Mouse (Mus musculus): ENCODE measurements around the gene Ntn1. TPM values are rescaled to one million over a fixed set of nuclear protein-coding genes. Genes with fewer than 3 reads are reported as not detected.

Gene Ntn1
- polyA plus RNA-seq, 1 experiment, result 6.1 TPM

GRCm38 (mm10) chr11:68195693-68196176, 204.9 kb downstream of the Ntn1 start:
- Histone ChIP-seq H3K27ac (ENCODE audit: insufficient read depth, low read length) (no peak overlapping the region), H3K4me3 (ENCODE audit: insufficient read depth, low read length) (no peak overlapping the region), H3K4me1 (ENCODE audit: control insufficient read depth, insufficient read depth, low read length) (peaks cover 17% of the 10 kb centered on the region)
- TF ChIP-seq CTCF (IDR thresholded peaks at IDR 0.05; ENCODE audit: borderline replicate concordance, insufficient read depth, low read length) (no peak), POLR2A (IDR thresholded peaks at IDR 0.05; ENCODE audit: low read depth, low read length) (no peak)

GRCm38 (mm10) chr11:68195168-68195567, 205.5 kb downstream of the Ntn1 start:
- TF ChIP-seq CTCF (IDR thresholded peaks at IDR 0.05; ENCODE audit: borderline replicate concordance, insufficient read depth, low read length), result peak; percentile 65; the same call in 1 of the 2 replicates
- no peak for TF ChIP-seq POLR2A (IDR thresholded peaks at IDR 0.05; ENCODE audit: low read depth, low read length)
- Histone ChIP-seq H3K4me1 (ENCODE audit: control insufficient read depth, insufficient read depth, low read length) (peaks cover 17% of the 10 kb centered on the region), H3K27ac (ENCODE audit: insufficient read depth, low read length) (no peak overlapping the region), H3K4me3 (ENCODE audit: insufficient read depth, low read length) (no peak overlapping the region)

- no peak for TF ChIP-seq POLR2A (IDR thresholded peaks at IDR 0.05; ENCODE audit: low read depth, low read length)
- TF ChIP-seq CTCF (IDR thresholded peaks at IDR 0.05; ENCODE audit: borderline replicate concordance, insufficient read depth, low read length), result no peak
- Histone ChIP-seq H3K27ac (ENCODE audit: insufficient read depth, low read length) (no peak overlapping the region), H3K4me1 (ENCODE audit: control insufficient read depth, insufficient read depth, low read length) (peaks cover 16% of the 10 kb centered on the region)
Observed at GRCm38 (mm10) chr11:68190849-68191248, 209.8 kb downstream of the Ntn1 start.

GRCm38 (mm10) chr11:68188695-68189201, 211.9 kb downstream of the Ntn1 start:
- TF ChIP-seq POLR2A (IDR thresholded peaks at IDR 0.05; ENCODE audit: low read depth, low read length) (no peak), CTCF (IDR thresholded peaks at IDR 0.05; ENCODE audit: borderline replicate concordance, insufficient read depth, low read length) (no peak)
- no peak overlapping the region for H3K27ac ChIP-seq (ENCODE audit: insufficient read depth, low read length)
- no peak overlapping the region for H3K4me3 ChIP-seq (ENCODE audit: insufficient read depth, low read length)
- H3K4me1 ChIP-seq (ENCODE audit: control insufficient read depth, insufficient read depth, low read length), result peaks cover 3% of the 10 kb centered on the region; the same call in 1 of the 2 replicates

More at GRCm38 (mm10) chr11:68190849-68191248, 209.8 kb downstream of the Ntn1 start:
- H3K4me3 ChIP-seq (ENCODE audit: insufficient read depth, low read length), result no peak overlapping the region

GRCm38 (mm10) chr11:68187242-68187641, 213.4 kb downstream of the Ntn1 start:
- TF ChIP-seq POLR2A (IDR thresholded peaks at IDR 0.05; ENCODE audit: low read depth, low read length) (no peak), CTCF (IDR thresholded peaks at IDR 0.05; ENCODE audit: borderline replicate concordance, insufficient read depth, low read length) (no peak)
- Histone ChIP-seq H3K27ac (ENCODE audit: insufficient read depth, low read length) (no peak overlapping the region), H3K4me3 (ENCODE audit: insufficient read depth, low read length) (no peak overlapping the region), H3K4me1 (ENCODE audit: control insufficient read depth, insufficient read depth, low read length) (no peaks in the 10 kb centered on the region)

- TF ChIP-seq CTCF (IDR thresholded peaks at IDR 0.05; ENCODE audit: borderline replicate concordance, insufficient read depth, low read length), result no peak
- TF ChIP-seq POLR2A (IDR thresholded peaks at IDR 0.05; ENCODE audit: low read depth, low read length), result no peak
- H3K4me1 ChIP-seq (ENCODE audit: control insufficient read depth, insufficient read depth, low read length), result no peaks in the 10 kb centered on the region
- no peak overlapping the region for H3K27ac ChIP-seq (ENCODE audit: insufficient read depth, low read length)
- H3K4me3 ChIP-seq (ENCODE audit: insufficient read depth, low read length), result no peak overlapping the region
Observed at GRCm38 (mm10) chr11:68185647-68186046, 215.0 kb downstream of the Ntn1 start.

- Histone ChIP-seq H3K4me1 (ENCODE audit: control insufficient read depth, insufficient read depth, low read length) (peaks cover 3% of the 10 kb centered on the region; the same call in 1 of the 2 replicates), H3K27ac (ENCODE audit: insufficient read depth, low read length) (no peak overlapping the region), H3K4me3 (ENCODE audit: insufficient read depth, low read length) (no peak overlapping the region)
- TF ChIP-seq POLR2A (IDR thresholded peaks at IDR 0.05; ENCODE audit: low read depth, low read length), result no peak
Observed at GRCm38 (mm10) chr11:68177415-68177814, 223.2 kb downstream of the Ntn1 start.

- no peak overlapping the region for H3K27ac ChIP-seq (ENCODE audit: insufficient read depth, low read length)
- no peak for TF ChIP-seq CTCF (IDR thresholded peaks at IDR 0.05; ENCODE audit: borderline replicate concordance, insufficient read depth, low read length)
- no peak for TF ChIP-seq POLR2A (IDR thresholded peaks at IDR 0.05; ENCODE audit: low read depth, low read length)
Observed at GRCm38 (mm10) chr11:68176550-68176949, 224.1 kb downstream of the Ntn1 start.

GRCm38 (mm10) chr11:68172648-68173045, 228.0 kb downstream of the Ntn1 start:
- H3K27ac ChIP-seq (ENCODE audit: insufficient read depth, low read length), result no peak overlapping the region
- no peak for TF ChIP-seq POLR2A (IDR thresholded peaks at IDR 0.05; ENCODE audit: low read depth, low read length)
- no peak for TF ChIP-seq CTCF (IDR thresholded peaks at IDR 0.05; ENCODE audit: borderline replicate concordance, insufficient read depth, low read length)
- no peak overlapping the region for H3K4me3 ChIP-seq (ENCODE audit: insufficient read depth, low read length)
- peaks cover 3% of the 10 kb centered on the region for H3K4me1 ChIP-seq (ENCODE audit: control insufficient read depth, insufficient read depth, low read length)

More at GRCm38 (mm10) chr11:68176550-68176949, 224.1 kb downstream of the Ntn1 start:
- H3K4me1 ChIP-seq (ENCODE audit: control insufficient read depth, insufficient read depth, low read length), result peaks cover 3% of the 10 kb centered on the region; the same call in 1 of the 2 replicates
- no peak overlapping the region for H3K4me3 ChIP-seq (ENCODE audit: insufficient read depth, low read length)

GRCm38 (mm10) chr11:68171973-68172647, 228.5 kb downstream of the Ntn1 start:
- H3K4me1 ChIP-seq (ENCODE audit: control insufficient read depth, insufficient read depth, low read length), result peaks cover 3% of the 10 kb centered on the region
- TF ChIP-seq POLR2A (IDR thresholded peaks at IDR 0.05; ENCODE audit: low read depth, low read length), result no peak
- TF ChIP-seq CTCF (IDR thresholded peaks at IDR 0.05; ENCODE audit: borderline replicate concordance, insufficient read depth, low read length), result no peak
- no peak overlapping the region for H3K4me3 ChIP-seq (ENCODE audit: insufficient read depth, low read length)
- H3K27ac ChIP-seq (ENCODE audit: insufficient read depth, low read length), result no peak overlapping the region

Measured in embryonic fibroblast, embryonic 13.5 days (primary cell).